Mouse (Mus musculus): ENCODE results near the gene Tprkb. TPM values are rescaled to one million over a fixed set of nuclear protein-coding genes. Genes with fewer than 3 reads are reported as not detected.

Gene Tprkb
- total RNA-seq, 2 experiments from 2014 or later, result 80.4 to 90.2 TPM

GRCm38 (mm10) chr6:85923643-85924042, 12.0 kb downstream of the Tprkb start:
- H3K27ac ChIP-seq, result no peak overlapping the region
- no peak overlapping the region for H3K4me3 ChIP-seq
- no peak for DNase-seq (ENCODE audit: low spot score in 2 of 2)
- no peak for TF ChIP-seq CTCF (conservative IDR thresholded peaks at IDR 0.05)

GRCm38 (mm10) chr6:85926709-85927108, 15.0 kb downstream of the Tprkb start:
- DNase-seq (ENCODE audit: low spot score in 2 of 2), result no peak
- H3K4me3 ChIP-seq, result no peak overlapping the region
- TF ChIP-seq CTCF (conservative IDR thresholded peaks at IDR 0.05), result no peak
- H3K27ac ChIP-seq, result no peak overlapping the region

GRCm38 (mm10) chr6:85927476-85928464, 16.1 kb downstream of the Tprkb start:
- Histone ChIP-seq H3K4me3 (no peak overlapping the region), H3K27ac (no peak overlapping the region)
- no peak for TF ChIP-seq CTCF (conservative IDR thresholded peaks at IDR 0.05)
- DNase-seq (ENCODE audit: low spot score in 2 of 2), result no peak

- Histone ChIP-seq H3K27ac (no peak overlapping the region), H3K4me3 (no peak overlapping the region)
- no peak for TF ChIP-seq CTCF (conservative IDR thresholded peaks at IDR 0.05)
- no peak for DNase-seq (ENCODE audit: low spot score in 2 of 2)
These were observed 17.6 kb downstream of the Tprkb start for GRCm38 (mm10) chr6:85929312-85929711.

- no peak for DNase-seq (ENCODE audit: low spot score in 2 of 2)
- no peak for TF ChIP-seq CTCF (conservative IDR thresholded peaks at IDR 0.05)
- no peak overlapping the region for H3K27ac ChIP-seq
- no peak overlapping the region for H3K4me3 ChIP-seq
These were observed 22.4 kb downstream of the Tprkb start for GRCm38 (mm10) chr6:85934047-85934446.

- TF ChIP-seq CTCF (conservative IDR thresholded peaks at IDR 0.05), result peak; percentile 24
- no peak for DNase-seq (ENCODE audit: low spot score in 2 of 2)
- no peak overlapping the region for H3K27ac ChIP-seq
- H3K4me3 ChIP-seq, result no peak overlapping the region
These were observed 24.0 kb downstream of the Tprkb start for GRCm38 (mm10) chr6:85935646-85936045.

- TF ChIP-seq CTCF (conservative IDR thresholded peaks at IDR 0.05), result peak; percentile 81
These were observed 25.1 kb downstream of the Tprkb start for GRCm38 (mm10) chr6:85936508-85937465.

GRCm38 (mm10) chr6:85938701-85939100, 27.0 kb downstream of the Tprkb start:
- Histone ChIP-seq H3K27ac (no peak overlapping the region), H3K4me3 (no peak overlapping the region)
- TF ChIP-seq CTCF (conservative IDR thresholded peaks at IDR 0.05), result no peak
- DNase-seq (ENCODE audit: low spot score in 2 of 2), result no peak

More at GRCm38 (mm10) chr6:85936508-85937465, 25.1 kb downstream of the Tprkb start:
- Histone ChIP-seq H3K4me3 (peak overlapping the region; percentile 71), H3K27ac (peak overlapping the region; percentile 85)
- peak; percentile 75 to 78 for DNase-seq (ENCODE audit: low spot score in 2 of 2)

GRCm38 (mm10) chr6:85942469-85942868, 30.8 kb downstream of the Tprkb start:
- no peak overlapping the region for H3K4me3 ChIP-seq
- no peak for DNase-seq (ENCODE audit: low spot score in 2 of 2)
- no peak for TF ChIP-seq CTCF (conservative IDR thresholded peaks at IDR 0.05)

GRCm38 (mm10) chr6:85948549-85948948, 36.9 kb downstream of the Tprkb start:
- Histone ChIP-seq H3K4me3 (no peak overlapping the region), H3K27ac (peak overlapping the region; percentile 66)
- peak; percentile 25 to 42 for DNase-seq (ENCODE audit: low spot score in 2 of 2)
- TF ChIP-seq CTCF (conservative IDR thresholded peaks at IDR 0.05), result no peak

More at GRCm38 (mm10) chr6:85942469-85942868, 30.8 kb downstream of the Tprkb start:
- no peak overlapping the region for H3K27ac ChIP-seq

- Histone ChIP-seq H3K4me3 (no peak overlapping the region), H3K27ac (no peak overlapping the region)
- no peak for TF ChIP-seq CTCF (conservative IDR thresholded peaks at IDR 0.05)
- DNase-seq (ENCODE audit: low spot score in 2 of 2), result no peak
These were observed 45.9 kb downstream of the Tprkb start for GRCm38 (mm10) chr6:85957581-85957980.

Data from layer of hippocampus, adult 2 months (tissue).